Mouse (Mus musculus): ENCODE data around the gene Cilp.

DNA sequence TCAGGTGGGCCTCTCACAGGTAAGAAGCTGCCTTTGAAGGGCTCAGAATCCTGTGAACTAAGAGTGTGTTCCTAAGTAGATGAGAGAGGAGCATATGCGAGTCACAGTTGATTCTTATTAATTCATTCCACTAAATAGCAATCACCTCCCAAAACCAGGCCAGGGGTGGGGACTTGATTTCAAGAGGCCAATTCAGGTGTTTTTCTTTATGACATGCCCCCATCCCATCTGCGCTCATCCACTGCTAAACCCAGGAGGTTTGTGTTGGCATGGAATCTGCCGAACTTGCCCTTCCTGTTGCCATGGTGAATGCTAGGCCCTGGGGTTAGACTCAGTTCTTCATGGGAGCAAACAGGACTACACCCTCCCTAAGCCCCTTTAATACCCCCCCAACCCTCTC lies 24.4 kb upstream of the Cilp start:
- no peak for TF ChIP-seq CTCF (IDR thresholded peaks at IDR 0.05; ENCODE audit: low read depth, low read length)
- no peak for TF ChIP-seq POLR2A (IDR thresholded peaks at IDR 0.05; ENCODE audit: extremely low read depth, insufficient read depth, low read length)
